Mouse (Mus musculus): ENCODE results near the gene Slc16a2.

DNA sequence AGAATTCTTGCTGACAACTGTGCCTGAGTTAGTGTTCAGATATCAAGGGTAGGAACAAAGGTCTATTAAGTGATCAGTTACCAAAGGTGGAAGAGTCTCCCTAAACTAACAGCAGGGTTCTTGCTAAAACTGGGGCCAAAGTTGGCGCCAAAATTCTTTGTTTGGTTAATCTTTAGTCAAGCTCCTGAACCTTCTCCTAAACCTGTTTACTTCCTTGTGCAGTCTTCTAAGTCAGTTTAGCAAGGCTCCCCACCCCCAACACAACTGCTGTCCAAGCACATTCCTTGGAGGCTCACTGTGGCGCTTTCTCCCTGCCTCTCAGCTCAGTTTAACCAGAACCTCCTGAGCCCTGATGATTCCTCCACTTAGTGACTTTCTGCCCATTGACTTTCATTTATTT lies 168.8 kb downstream of the Slc16a2 start:
- TF ChIP-seq POLR2A (IDR thresholded peaks at IDR 0.05; ENCODE audit: borderline replicate concordance, control insufficient read depth, low read depth, low read length) (no peak), CTCF (IDR thresholded peaks at IDR 0.05; ENCODE audit: control insufficient read depth, insufficient read depth, low read length) (no peak)
